Mouse (Mus musculus): Measurements from ENCODE around the gene Fcho1.

DNA sequence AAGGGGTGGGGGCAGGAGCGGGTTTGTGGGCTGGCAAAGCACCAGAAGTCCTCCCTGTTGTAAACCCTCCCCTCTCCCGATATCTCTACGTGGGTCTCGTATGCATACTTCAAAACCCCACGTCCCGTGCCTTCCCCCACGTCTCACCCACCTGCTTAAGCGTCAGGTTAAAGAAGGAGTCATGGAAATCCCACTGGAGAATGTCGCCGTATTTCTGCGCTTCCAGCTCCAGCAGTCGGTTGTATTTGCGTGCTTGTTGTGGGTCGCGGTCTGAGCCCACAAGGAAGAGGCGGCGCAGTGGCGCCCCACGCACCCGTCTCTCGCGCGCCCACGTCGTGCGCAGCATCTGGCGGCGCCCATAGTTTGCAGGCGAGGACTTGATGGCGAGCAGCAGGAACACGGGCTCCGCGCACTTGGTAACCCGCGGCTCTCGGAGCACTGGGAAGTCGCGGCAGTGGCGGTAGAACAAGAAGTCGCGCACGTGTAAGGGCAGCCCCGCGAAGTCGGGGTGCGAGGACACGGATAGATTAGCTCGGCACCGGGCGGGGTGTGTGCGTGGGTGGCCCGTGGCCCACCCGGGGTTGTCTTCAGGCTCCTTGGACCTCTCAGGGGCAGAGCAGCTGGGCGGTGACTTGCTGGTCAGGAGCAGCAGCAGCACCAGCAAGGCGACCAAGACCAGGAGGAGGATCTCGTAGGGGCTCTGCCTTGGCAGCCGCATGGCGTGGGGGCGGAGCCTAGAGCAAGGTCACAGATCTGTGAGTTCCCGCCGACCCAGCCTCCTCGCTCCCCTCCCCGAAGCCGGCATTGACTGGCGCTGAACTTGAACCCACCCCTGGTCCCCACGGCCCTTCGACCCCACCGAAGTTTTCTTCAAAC is 32.1 kb downstream of the Fcho1 start:
- no peak for TF ChIP-seq CTCF (IDR thresholded peaks at IDR 0.05; ENCODE audit: low read depth)
- no peak for TF ChIP-seq EP300 (IDR thresholded peaks at IDR 0.05; ENCODE audit: low read depth)
